Mouse (Mus musculus): ENCODE results near the gene Zfp597. TPM values are rescaled to one million over a fixed set of nuclear protein-coding genes. Genes with fewer than 3 reads are reported as not detected.

Zfp597 gene
- 8.4 and 10.1 TPM in 2 replicates for total RNA-seq (2012; rRNA removed)
- polyA plus RNA-seq (2012; ENCODE audit: insufficient read depth in 1 of 2, insufficient read length in 2 of 2, low read depth in 1 of 2, low replicate concordance in 2 of 2, missing spikeins in 1 of 2): 1 to 10 TPM in 1 of 2 experiments, not detected in 1; 6.9 TPM

GRCm38 (mm10) chr16:3884201-3885064 is at the start of gene Zfp597, which contains the start of gene Gm20695:
TSS of gene Zfp597 (minus strand) at chr16:3884561.
TSS of gene Gm20695 (plus strand) at chr16:3884648.
- H3K27me3 ChIP-seq (ENCODE audit: control insufficient read depth in 1 of 2, insufficient read depth in 2 of 2, low read length in 2 of 2): no peaks in the 10 kb centered on the region
- H3K79me2 ChIP-seq (ENCODE audit: control insufficient read depth, insufficient read depth, low read length, poor library complexity): peaks cover 34% of the 10 kb centered on the region
- peak within 1 kb of the TSS; percentile 72 for H3K27ac ChIP-seq (ENCODE audit: control insufficient read depth, low read depth, low read length)
- peaks cover 0 to 10% of the 10 kb centered on the region in 2 experiments; a peak in 3 of 4 replicates for H3K36me3 ChIP-seq (ENCODE audit: control insufficient read depth in 1 of 2, insufficient read depth in 2 of 2, low read length in 2 of 2)
- peak; percentile 96 for DNase-seq (ENCODE audit: low read depth, low spot score)
- no peaks in the 10 kb centered on the region for H3K9me3 ChIP-seq (replicated peaks; ENCODE audit: insufficient read depth, low read length)
- peaks cover 4 to 5% of the 10 kb centered on the region in 2 experiments; a peak in 3 of 4 replicates for H3K4me1 ChIP-seq (ENCODE audit: control insufficient read depth in 1 of 2, insufficient read depth in 2 of 2, low read length in 2 of 2)
- H3K9ac ChIP-seq (ENCODE audit: control insufficient read depth, low read depth, low read length, poor library complexity, severe bottlenecking): peak within 1 kb of the TSS; percentile 96
- peak within 1 kb of the TSS; percentile 76 to 95 for H3K4me3 ChIP-seq (ENCODE audit: control insufficient read depth in 1 of 2, insufficient read depth in 1 of 2, low read depth in 2 of 2, low read length in 2 of 2)
- peak; percentile 67 for TF ChIP-seq NELFE (IDR thresholded peaks at IDR 0.05; ENCODE audit: low read depth, low read length)
- TF ChIP-seq ZNF384 (IDR thresholded peaks at IDR 0.05; ENCODE audit: low read depth, low read length): no peak
- 0 out of 2 replicates have a peak, but pooled peaks have one; percentile 35 for TF ChIP-seq UBTF (IDR thresholded peaks at IDR 0.05; ENCODE audit: borderline replicate concordance, insufficient read depth, low read depth, low read length)
- no peak for TF ChIP-seq GATA1 (IDR thresholded peaks at IDR 0.05; ENCODE audit: low read depth, low read length)
- peak; percentile 58; the same call in 1 of the 2 replicates for TF ChIP-seq TBP (IDR thresholded peaks at IDR 0.05; ENCODE audit: low read depth, low read length)
- peak in 2 of 3 experiments; percentile 8 to 15; a peak in 1 of 6 replicates for TF ChIP-seq CTCF (IDR thresholded peaks at IDR 0.05 in 2 of 3, conservative IDR thresholded peaks at IDR 0.05 in 1 of 3; ENCODE audit: control insufficient read depth in 1 of 3, insufficient read depth in 1 of 3, low read depth in 2 of 3, low read length in 3 of 3, poor library complexity in 1 of 3, severe bottlenecking in 1 of 3)
- peak; percentile 53 for TF ChIP-seq TCF12 (IDR thresholded peaks at IDR 0.05; ENCODE audit: low read depth, low read length)
- no peak for TF ChIP-seq ZKSCAN1 (IDR thresholded peaks at IDR 0.05; ENCODE audit: low read depth, low read length)
- no peak for TF ChIP-seq E2F4 (IDR thresholded peaks at IDR 0.05; ENCODE audit: borderline replicate concordance, low read depth, low read length)
- peak; percentile 52; the same call in 1 of the 2 replicates for TF ChIP-seq NRF1 (IDR thresholded peaks at IDR 0.05; ENCODE audit: insufficient read depth, low read depth, low read length, poor library complexity, severe bottlenecking)
- no peak for TF ChIP-seq MEF2A (IDR thresholded peaks at IDR 0.05; ENCODE audit: extremely low read depth, insufficient replicate concordance, low read depth, low read length, poor library complexity, severe bottlenecking)
- no peak for TF ChIP-seq MYB (IDR thresholded peaks at IDR 0.05; ENCODE audit: low read depth, low read length)
- peak; percentile 71 for TF ChIP-seq ZMIZ1 (IDR thresholded peaks at IDR 0.05; ENCODE audit: low read depth, low read length)
- TF ChIP-seq MYC (IDR thresholded peaks at IDR 0.05; ENCODE audit: low read depth, low read length): peak; percentile 68; the same call in 1 of the 2 replicates
- TF ChIP-seq ETS1 (IDR thresholded peaks at IDR 0.05; ENCODE audit: low read depth, low read length): peak; percentile 83
- no peak for TF ChIP-seq RAD21 (IDR thresholded peaks at IDR 0.05; ENCODE audit: low read depth, low read length)
- no peak for TF ChIP-seq CHD1 (IDR thresholded peaks at IDR 0.05; ENCODE audit: low read depth, low read length)
- TF ChIP-seq MAX (IDR thresholded peaks at IDR 0.05; ENCODE audit: low read length): peak; percentile 78
- TF ChIP-seq USF1 (IDR thresholded peaks at IDR 0.05; ENCODE audit: low read depth, low read length): peak; percentile 80
- TF ChIP-seq POLR2A (IDR thresholded peaks at IDR 0.05; ENCODE audit: control insufficient read depth in 1 of 2, insufficient read depth in 1 of 2, low read depth in 1 of 2, low read length in 2 of 2, poor library complexity in 1 of 2): peak; percentile 52 to 72; a peak in 3 of 4 replicates
- TF ChIP-seq KAT2A (conservative IDR thresholded peaks at IDR 0.05; ENCODE audit: low read depth, low read length): peak; percentile 89
- peak; percentile 91 for TF ChIP-seq SIN3A (IDR thresholded peaks at IDR 0.05; ENCODE audit: low read length)
- TF ChIP-seq MXI1 (IDR thresholded peaks at IDR 0.05; ENCODE audit: low read depth, low read length): peak; percentile 72
- TF ChIP-seq GABPA (IDR thresholded peaks at IDR 0.05; ENCODE audit: low read depth, low read length): peak; percentile 67; the same call in 1 of the 2 replicates
- TF ChIP-seq BHLHE40 (IDR thresholded peaks at IDR 0.05; ENCODE audit: borderline replicate concordance, low read depth, low read length): no peak
- peak; percentile 50 for TF ChIP-seq CHD2 (IDR thresholded peaks at IDR 0.05; ENCODE audit: low read length)
- peak; percentile 98 for TF ChIP-seq ELF1 (IDR thresholded peaks at IDR 0.05; ENCODE audit: low read depth, low read length)
- TF ChIP-seq POLR2AphosphoS2 (IDR thresholded peaks at IDR 0.05; ENCODE audit: low read length): 0 out of 2 replicates have a peak, but pooled peaks have one; percentile 48
- peak; percentile 98 for TF ChIP-seq HCFC1 (IDR thresholded peaks at IDR 0.05; ENCODE audit: low read depth, low read length)
- no peak for TF ChIP-seq POLR2AphosphoS5 (IDR thresholded peaks at IDR 0.05; ENCODE audit: borderline replicate concordance, low read depth, low read length)
- TF ChIP-seq MAFK (IDR thresholded peaks at IDR 0.05; ENCODE audit: borderline replicate concordance, low read depth, low read length): no peak
- 0 out of 4 replicates have a peak, but pooled peaks of 1 of the 2 experiments have one; percentile 24 for TF ChIP-seq EP300 (IDR thresholded peaks at IDR 0.05; ENCODE audit: low read depth in 1 of 2, low read length in 2 of 2)
- TF ChIP-seq RCOR1 (IDR thresholded peaks at IDR 0.05; ENCODE audit: low read depth, low read length): peak; percentile 49
- peak; percentile 58; the same call in 1 of the 2 replicates for TF ChIP-seq MAZ (IDR thresholded peaks at IDR 0.05; ENCODE audit: low read depth, low read length)
